Mouse (Mus musculus) midbrain, embryonic 10.5 days (tissue): Measurements from ENCODE around the gene Nos1. TPM values are rescaled to one million over a fixed set of nuclear protein-coding genes. Genes with fewer than 3 reads are reported as not detected.
A peak's percentile ranks its signal among the peaks of the same experiment; 100 is the strongest.

Experiments used
- DNase-seq: peaks from one replicate; pipeline ENCODE4 v3.0.0-alpha.2; 2017; ENCODE audit warnings: low spot score
- H3K27ac ChIP-seq: fragments of 300-500 bp; sonication (generic); replicated peaks from 2 replicates; pipeline ENCODE4 v1.5.1; 2016; ENCODE audit warnings: mild to moderate bottlenecking
- H3K27me3 ChIP-seq: fragments of 300-500 bp; sonication (generic); 2 replicates; pipeline ENCODE4 v1.6.1; 2016; ENCODE audit warnings: low read depth, mild to moderate bottlenecking; ENCODE audit not compliant: poor library complexity, severe bottlenecking
- H3K36me3 ChIP-seq: fragments of 300-500 bp; sonication (generic); 2 replicates; pipeline ENCODE4 v1.6.1; 2016; ENCODE audit warnings: mild to moderate bottlenecking, moderate library complexity
- H3K4me1 ChIP-seq: fragments of 300-500 bp; sonication (generic); 2 replicates; pipeline ENCODE4 v1.6.1; 2016
- H3K4me3 ChIP-seq: fragments of 300-500 bp; sonication (generic); 2 replicates; pipeline ENCODE4 v1.5.1; 2016; ENCODE audit warnings: mild to moderate bottlenecking, moderate library complexity
- H3K9me3 ChIP-seq: fragments of 300-500 bp; sonication (generic); replicated peaks from 2 replicates; pipeline ENCODE4 v1.6.1; 2016; ENCODE audit warnings: mild to moderate bottlenecking
- WGBS: fragments of 180-500 bp; shearing (Covaris S2); methylation state at CpG from one replicate; pipeline ENCODE4 v1.1.7; 2016; 5-methylcytosine and 5-hydroxymethylcytosine counted together
- polyA plus RNA-seq: library from polyadenylated mRNA; unstranded; fragments of >200 nt; fragmentation: Nextera tagmentation; extraction: Ambion mirVana; gene quantifications from 2 replicates; pipeline ENCODE4 v1.2.1, GENCODE M21; 2016

Nos1 gene
- polyA plus RNA-seq, 1 experiment from 2014 or later: 0.25 TPM

DNA sequence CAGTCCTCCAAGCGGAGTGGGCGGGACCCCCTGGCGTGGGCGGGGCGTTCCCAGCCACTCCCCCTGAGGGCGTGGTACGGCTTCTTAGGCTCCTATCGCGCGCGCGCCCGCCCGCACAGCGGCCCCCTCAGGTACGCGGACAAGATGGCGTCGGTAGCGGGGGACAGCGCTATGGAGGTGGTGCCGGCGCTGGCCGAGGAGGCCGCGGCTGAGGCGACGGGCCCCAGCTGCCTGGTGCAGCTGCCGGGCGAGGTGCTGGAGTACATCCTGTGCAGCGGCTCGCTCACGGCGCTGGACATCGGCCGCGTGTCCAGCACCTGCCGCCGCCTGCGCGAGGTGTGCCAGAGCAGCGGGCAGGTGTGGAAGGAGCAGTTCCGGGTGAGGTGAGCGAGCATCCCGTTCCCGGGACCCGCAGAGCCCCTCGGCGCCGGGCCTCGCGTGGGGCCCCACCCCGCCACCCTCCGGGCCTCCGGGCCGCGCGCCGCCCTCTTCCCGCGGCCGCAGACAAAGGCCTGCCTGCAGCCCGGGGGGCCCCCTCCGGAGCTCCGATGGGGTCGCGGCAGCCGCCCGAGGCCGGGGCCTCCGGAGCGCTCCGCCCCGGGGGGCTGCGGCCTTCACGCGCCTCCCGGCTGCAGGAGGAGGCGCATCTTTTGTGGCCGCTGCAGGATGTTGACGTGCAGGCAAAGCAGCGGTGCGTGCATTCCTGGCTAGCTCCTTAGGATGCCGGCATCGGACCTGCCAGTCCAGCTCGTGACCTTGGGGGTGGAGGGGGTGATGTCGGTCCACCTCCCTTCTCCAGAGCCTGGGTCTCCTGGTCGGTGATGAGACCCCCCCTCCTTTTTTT is 196.0 kb downstream of the Nos1 start, which contains the start of gene Fbxo21:
Gene Fbxo21 (plus strand): TSS at position 74 of the 844 bp plus-strand sequence.
- DNase-seq: peak; percentile 96
- H3K36me3 ChIP-seq: peaks cover 36% of the 10 kb centered on the region
- under 1% methylated on average over 88 of the region's 88 CpGs for WGBS
- no peaks in the 10 kb centered on the region for H3K9me3 ChIP-seq
- H3K27ac ChIP-seq: peak within 1 kb of the TSS; percentile 98
- H3K4me3 ChIP-seq: peak within 1 kb of the TSS; percentile 99
- H3K4me1 ChIP-seq: peaks cover 30% of the 10 kb centered on the region
- H3K27me3 ChIP-seq: 0 out of 2 replicates have a peak, but pooled peaks cover 4% of the 10 kb centered on the region

DNA sequence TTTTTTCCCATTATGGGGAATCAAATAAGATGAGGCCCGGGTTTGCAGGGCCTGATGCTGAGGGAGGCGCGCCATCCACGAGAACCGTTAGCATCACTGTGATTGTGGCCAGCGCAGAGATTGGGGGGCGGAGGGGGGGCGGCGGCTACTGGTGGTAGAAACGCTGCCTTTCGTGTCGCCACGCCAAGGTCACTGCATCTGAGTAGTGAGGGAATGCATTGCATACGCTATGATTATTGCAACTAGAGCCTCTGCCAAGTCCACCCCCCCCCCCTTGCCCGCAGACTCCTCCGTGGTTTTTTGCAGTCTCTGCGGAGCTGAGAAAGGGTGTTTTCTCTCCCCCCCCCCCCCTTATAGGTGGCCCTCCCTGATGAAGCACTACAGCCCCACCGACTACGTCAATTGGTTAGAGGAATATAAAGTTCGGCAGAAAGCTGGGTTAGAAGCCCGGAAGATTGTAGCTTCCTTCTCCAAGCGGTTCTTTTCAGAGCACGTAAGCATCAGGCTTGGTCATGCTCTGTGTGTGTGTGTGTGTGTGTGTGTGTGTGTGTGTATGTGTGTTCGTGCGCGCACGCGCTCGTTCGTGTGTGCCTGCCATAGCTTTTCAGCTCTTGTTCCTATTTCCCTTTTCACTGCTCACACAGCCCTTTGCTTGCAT is 196.8 kb downstream of the Nos1 start:
- peaks cover 43% of the 10 kb centered on the region for H3K36me3 ChIP-seq
- 24% methylated on average over 30 of the region's 30 CpGs for WGBS
- peak overlapping the region; percentile 98 for H3K27ac ChIP-seq
- DNase-seq: peak; percentile 40
- peaks cover 30% of the 10 kb centered on the region for H3K4me1 ChIP-seq
- peak overlapping the region; percentile 99 for H3K4me3 ChIP-seq
- 0 out of 2 replicates have a peak, but pooled peaks cover 4% of the 10 kb centered on the region for H3K27me3 ChIP-seq
- H3K9me3 ChIP-seq: no peaks in the 10 kb centered on the region

DNA sequence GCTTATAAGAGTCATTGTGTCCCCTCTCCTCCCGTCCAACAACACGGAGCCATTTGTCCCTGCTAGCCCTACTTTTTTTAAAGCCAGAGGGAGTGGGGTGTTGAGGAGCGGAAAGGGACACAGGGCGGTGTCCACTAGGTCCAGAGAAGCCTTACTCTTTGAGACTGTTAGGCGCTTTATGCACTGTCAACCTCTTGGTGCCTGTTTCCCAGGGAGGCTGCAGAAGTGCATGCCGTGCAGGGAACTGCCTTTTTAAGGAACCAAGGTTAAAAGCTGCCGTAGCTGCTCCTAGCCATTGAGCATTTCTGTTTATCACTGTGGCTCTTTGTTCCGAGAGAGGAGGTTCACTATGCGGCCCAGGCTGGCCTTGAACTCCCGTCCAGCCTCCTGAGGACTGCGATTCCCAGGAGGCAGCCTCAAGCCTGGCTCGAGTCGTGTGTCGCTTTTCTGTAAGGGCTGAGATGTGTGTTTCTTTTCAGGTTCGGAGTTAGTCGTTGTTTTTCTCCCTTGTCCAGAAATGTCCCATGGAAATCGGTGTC is 197.4 kb downstream of the Nos1 start:
- Histone ChIP-seq H3K27ac (peak overlapping the region; percentile 98), H3K4me3 (peak overlapping the region; percentile 99), H3K9me3 (no peaks in the 10 kb centered on the region), H3K27me3 (0 out of 2 replicates have a peak, but pooled peaks cover 4% of the 10 kb centered on the region), H3K4me1 (peaks cover 30% of the 10 kb centered on the region), H3K36me3 (peaks cover 49% of the 10 kb centered on the region)
- WGBS: 66% methylated on average over 17 of the region's 17 CpGs
- DNase-seq: no peak

DNA sequence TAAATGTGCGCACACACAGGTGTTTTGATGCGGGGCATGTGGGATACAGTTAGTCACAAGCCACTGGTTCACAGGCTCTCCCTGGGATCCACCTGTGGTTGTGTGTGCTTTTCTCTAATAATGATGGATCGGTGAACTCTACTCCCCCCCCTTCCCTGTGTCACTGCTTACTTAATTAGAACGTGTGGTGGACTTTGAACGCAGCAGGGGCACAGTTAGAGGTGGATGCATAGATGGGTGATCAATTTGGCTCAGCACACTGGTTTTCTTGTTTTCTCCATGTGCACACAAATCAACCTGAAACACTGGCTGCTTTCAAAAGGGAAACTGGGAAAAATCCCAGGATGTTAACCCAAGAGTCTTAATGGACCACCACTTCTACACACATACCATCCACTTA is 198.2 kb downstream of the Nos1 start:
- H3K9me3 ChIP-seq: no peaks in the 10 kb centered on the region
- H3K4me3 ChIP-seq: peak overlapping the region; percentile 99; the same call in 1 of the 2 replicates
- peaks cover 38% of the 10 kb centered on the region for H3K4me1 ChIP-seq
- 95% methylated on average over 5 of the region's 5 CpGs for WGBS
- H3K27ac ChIP-seq: no peak overlapping the region
- H3K36me3 ChIP-seq: peaks cover 58% of the 10 kb centered on the region
- H3K27me3 ChIP-seq: 0 out of 2 replicates have a peak, but pooled peaks cover 4% of the 10 kb centered on the region
- DNase-seq: no peak

DNA sequence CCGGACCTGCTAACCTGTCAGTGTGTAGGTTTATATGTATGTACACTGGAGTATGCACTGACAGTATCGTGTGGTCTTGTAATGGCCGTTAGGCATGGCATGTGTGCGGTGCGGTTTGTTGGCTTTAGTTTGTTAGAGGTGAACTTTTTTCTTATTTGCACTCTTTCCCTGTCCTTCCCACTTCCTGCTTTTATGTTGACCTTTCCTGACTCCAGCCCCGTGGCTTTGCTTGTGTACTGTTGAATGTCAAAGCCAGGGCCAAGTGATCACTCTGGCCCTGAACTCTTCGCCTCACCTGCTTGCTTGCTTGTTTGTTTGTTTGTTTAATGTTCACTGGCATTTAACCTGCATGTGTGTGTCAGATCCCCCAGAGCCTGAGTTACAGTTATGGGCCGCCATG is 200.1 kb downstream of the Nos1 start:
- Histone ChIP-seq H3K4me3 (no peak overlapping the region), H3K27ac (no peak overlapping the region), H3K27me3 (no peaks in the 10 kb centered on the region), H3K36me3 (peaks cover 76% of the 10 kb centered on the region), H3K4me1 (peaks cover 39% of the 10 kb centered on the region), H3K9me3 (no peaks in the 10 kb centered on the region)
- no peak for DNase-seq
- 95% methylated on average over 8 of the region's 8 CpGs for WGBS

DNA sequence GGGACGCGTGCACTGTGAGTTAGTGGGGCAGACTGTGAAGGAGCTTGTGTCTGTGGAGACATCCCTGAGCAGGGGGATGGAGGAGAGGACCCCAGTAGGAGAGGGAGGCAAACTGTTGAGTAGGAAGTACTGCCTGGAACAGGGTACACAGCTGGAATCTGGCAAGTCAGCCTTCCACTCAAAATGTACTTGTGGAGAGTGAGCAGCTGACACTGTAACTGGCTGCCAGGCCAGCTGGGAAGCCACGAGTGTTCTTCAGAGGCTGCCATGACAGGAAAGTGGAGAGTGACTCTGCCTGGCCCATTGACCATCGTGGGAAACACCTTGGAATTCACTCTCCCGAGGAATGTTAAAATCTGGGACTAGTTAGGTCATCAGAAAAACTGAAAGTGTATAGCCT is 201.1 kb downstream of the Nos1 start:
- no peaks in the 10 kb centered on the region for H3K27me3 ChIP-seq
- H3K4me1 ChIP-seq: peaks cover 33% of the 10 kb centered on the region
- DNase-seq: no peak
- 94% methylated on average over 5 of the region's 5 CpGs for WGBS
- peaks cover 86% of the 10 kb centered on the region for H3K36me3 ChIP-seq
- H3K4me3 ChIP-seq: no peak overlapping the region
- H3K9me3 ChIP-seq: no peaks in the 10 kb centered on the region
- H3K27ac ChIP-seq: no peak overlapping the region

DNA sequence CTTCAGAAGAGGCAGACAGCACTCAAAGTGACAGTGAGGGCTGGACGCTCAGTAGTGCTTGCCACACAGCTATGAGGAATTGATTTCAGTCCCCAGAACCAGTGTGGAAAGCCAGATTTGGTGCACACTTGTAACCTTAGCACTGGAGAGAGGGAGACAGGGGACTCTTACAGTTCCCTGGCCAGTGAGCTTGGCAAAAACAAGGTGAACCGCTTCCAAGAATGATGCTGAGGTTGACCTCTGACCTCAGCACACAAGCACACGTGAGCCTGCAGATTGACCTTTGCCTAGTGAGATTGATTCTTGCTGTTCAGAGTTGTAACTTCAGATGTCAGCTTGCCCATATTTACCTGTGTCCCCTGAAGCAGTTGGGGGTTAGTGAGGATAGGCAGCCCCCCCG is 205.5 kb downstream of the Nos1 start:
- no peak overlapping the region for H3K4me3 ChIP-seq
- no peaks in the 10 kb centered on the region for H3K9me3 ChIP-seq
- H3K27ac ChIP-seq: no peak overlapping the region
- no peak for DNase-seq
- peaks cover 8% of the 10 kb centered on the region for H3K4me1 ChIP-seq
- H3K36me3 ChIP-seq: peaks cover 100% of the 10 kb centered on the region
- no peaks in the 10 kb centered on the region for H3K27me3 ChIP-seq
- WGBS: 76% methylated on average over 4 of the region's 4 CpGs

DNA sequence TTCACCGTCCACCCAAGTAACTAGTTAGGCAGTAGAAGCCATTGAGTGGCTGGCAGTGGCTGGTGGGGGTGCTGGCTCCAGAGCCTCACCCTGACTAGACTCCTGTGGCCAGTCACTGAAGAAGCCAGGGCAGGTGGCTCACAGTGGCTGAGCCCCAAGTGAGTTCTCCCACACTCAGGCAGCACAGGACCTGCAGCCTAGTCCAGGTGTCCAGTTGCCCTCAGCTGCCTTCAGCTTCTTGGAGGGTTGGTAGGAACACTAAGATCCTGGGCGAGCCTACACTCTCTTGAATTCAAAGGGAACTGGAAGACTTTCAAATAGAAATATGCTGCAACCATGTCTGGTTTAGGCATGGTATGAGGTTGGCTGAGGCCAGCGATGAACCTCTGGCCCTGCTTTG is 207.1 kb downstream of the Nos1 start:
- peaks cover 100% of the 10 kb centered on the region for H3K36me3 ChIP-seq
- DNase-seq: no peak

DNA sequence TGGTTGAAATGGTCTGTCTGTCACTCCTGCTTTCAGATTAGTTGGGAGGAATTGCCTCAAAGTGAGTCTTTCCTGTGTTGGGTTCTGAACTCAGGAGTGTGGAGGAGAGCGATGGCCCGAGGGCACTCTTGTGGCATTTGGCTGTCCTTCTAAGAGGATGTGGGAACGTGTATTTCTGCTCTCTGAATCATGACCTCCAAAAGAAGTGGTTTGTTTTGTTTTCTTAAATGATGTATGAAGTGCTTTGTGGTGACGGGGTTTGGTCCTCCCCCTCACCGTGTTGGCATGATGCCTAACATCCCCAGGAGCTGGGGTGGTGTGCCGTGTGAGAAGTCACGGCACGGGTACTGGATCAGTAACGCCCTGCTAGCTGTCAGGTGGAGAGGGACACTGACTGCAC is 207.5 kb downstream of the Nos1 start:
- H3K27me3 ChIP-seq: no peaks in the 10 kb centered on the region
- peaks cover 100% of the 10 kb centered on the region for H3K36me3 ChIP-seq
- DNase-seq: no peak
- no peaks in the 10 kb centered on the region for H3K9me3 ChIP-seq
- H3K4me3 ChIP-seq: no peak overlapping the region
- 94% methylated on average over 9 of the region's 9 CpGs for WGBS
- no peak overlapping the region for H3K27ac ChIP-seq
- peaks cover 8% of the 10 kb centered on the region for H3K4me1 ChIP-seq

More for the DNA sequence above, 207.1 kb downstream of the Nos1 start:
- Histone ChIP-seq H3K4me1 (peaks cover 8% of the 10 kb centered on the region), H3K27me3 (no peaks in the 10 kb centered on the region), H3K9me3 (no peaks in the 10 kb centered on the region), H3K27ac (no peak overlapping the region), H3K4me3 (no peak overlapping the region)
- 91% methylated on average over 3 of the region's 3 CpGs for WGBS

DNA sequence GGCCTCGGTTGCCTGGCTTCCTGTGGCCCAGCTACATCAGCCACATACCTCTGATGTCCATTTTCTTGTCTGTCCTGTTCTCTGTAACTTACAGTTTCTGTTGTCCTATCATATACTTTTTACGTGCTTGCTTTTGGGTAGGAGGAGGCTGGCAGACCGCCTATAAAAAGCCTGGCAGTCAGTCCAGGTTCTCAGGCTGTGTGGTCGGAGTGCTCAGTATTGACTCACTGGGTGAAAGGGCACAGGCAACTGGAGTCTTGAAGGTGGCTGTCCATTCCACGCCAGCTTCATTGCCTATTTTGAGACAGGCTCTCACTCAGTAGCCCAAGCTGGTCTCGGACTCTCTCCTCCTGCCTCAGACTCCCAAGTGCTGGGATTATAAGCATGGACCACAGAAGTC is 208.9 kb downstream of the Nos1 start:
- Histone ChIP-seq H3K4me1 (no peaks in the 10 kb centered on the region), H3K4me3 (no peak overlapping the region), H3K27me3 (no peaks in the 10 kb centered on the region), H3K36me3 (peaks cover 100% of the 10 kb centered on the region), H3K9me3 (no peaks in the 10 kb centered on the region), H3K27ac (no peak overlapping the region)
- no peak for DNase-seq
- WGBS: 95% methylated on average over 6 of the region's 6 CpGs

DNA sequence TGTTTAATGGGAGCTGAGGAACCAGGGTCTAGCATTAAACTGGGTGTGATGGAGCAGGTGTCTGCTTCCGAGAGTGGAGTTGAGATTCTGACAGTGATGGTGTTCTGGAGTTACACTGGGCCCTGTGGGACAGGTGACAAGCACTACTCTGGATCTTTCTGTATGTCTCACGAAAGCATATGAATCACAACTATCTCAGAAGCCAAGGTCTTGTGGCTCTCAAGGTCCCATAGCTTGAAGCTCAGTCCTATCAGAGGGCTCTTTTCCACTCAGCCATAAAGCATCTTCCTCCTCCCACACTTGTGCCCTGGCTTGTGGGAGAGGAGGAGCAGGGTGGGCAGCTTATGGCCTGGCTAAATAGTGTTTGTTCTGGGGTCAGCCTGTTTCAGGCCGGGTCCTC is 210.1 kb downstream of the Nos1 start:
- H3K4me1 ChIP-seq: no peaks in the 10 kb centered on the region
- no peaks in the 10 kb centered on the region for H3K27me3 ChIP-seq
- no peak overlapping the region for H3K4me3 ChIP-seq
- H3K36me3 ChIP-seq: peaks cover 100% of the 10 kb centered on the region
- WGBS: 91% methylated on average over 3 of the region's 3 CpGs
- DNase-seq: no peak
- no peaks in the 10 kb centered on the region for H3K9me3 ChIP-seq
- no peak overlapping the region for H3K27ac ChIP-seq

DNA sequence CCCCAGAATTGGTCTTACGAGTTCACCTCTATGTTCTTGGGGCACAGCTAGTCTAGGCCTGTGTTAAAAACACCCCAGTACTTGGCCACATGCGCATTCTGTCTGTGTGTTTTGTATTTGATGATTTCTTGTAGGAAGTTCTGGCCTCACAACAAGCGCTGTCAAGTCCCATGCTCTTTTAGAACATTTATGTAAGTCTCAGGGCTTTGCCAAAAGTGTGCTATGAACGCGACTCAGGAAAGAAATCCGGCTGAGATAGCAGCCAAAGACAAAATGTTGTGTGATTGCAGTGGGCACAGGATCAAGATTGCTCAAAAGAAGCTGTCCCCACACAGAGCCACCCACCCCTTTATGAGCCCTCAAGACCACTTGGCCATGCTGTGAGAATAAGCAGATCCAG is 212.7 kb downstream of the Nos1 start:
- no peaks in the 10 kb centered on the region for H3K9me3 ChIP-seq
- peaks cover 14% of the 10 kb centered on the region for H3K4me1 ChIP-seq
- WGBS: 98% methylated on average over 6 of the region's 6 CpGs
- no peak for DNase-seq
- H3K36me3 ChIP-seq: peaks cover 100% of the 10 kb centered on the region
- no peak overlapping the region for H3K4me3 ChIP-seq
- no peak overlapping the region for H3K27ac ChIP-seq
- no peaks in the 10 kb centered on the region for H3K27me3 ChIP-seq
